Mouse (Mus musculus): Measurements from ENCODE around the gene Mtfp1. TPM values are rescaled to one million over a fixed set of nuclear protein-coding genes. Genes with fewer than 3 reads are reported as not detected.

Gene Mtfp1
- polyA plus RNA-seq (2014; fragmentation: Illumina TruSeq; extraction: RNeasy Lipid Tissue Mini Kit (QIAGEN cat#74804); ENCODE audit: low read depth, low replicate concordance), result 7.8 TPM

GRCm38 (mm10) chr11:4095171-4096053, at the start of gene Mtfp1:
Mtfp1 (minus strand) TSS chr11:4095445.

DNA sequence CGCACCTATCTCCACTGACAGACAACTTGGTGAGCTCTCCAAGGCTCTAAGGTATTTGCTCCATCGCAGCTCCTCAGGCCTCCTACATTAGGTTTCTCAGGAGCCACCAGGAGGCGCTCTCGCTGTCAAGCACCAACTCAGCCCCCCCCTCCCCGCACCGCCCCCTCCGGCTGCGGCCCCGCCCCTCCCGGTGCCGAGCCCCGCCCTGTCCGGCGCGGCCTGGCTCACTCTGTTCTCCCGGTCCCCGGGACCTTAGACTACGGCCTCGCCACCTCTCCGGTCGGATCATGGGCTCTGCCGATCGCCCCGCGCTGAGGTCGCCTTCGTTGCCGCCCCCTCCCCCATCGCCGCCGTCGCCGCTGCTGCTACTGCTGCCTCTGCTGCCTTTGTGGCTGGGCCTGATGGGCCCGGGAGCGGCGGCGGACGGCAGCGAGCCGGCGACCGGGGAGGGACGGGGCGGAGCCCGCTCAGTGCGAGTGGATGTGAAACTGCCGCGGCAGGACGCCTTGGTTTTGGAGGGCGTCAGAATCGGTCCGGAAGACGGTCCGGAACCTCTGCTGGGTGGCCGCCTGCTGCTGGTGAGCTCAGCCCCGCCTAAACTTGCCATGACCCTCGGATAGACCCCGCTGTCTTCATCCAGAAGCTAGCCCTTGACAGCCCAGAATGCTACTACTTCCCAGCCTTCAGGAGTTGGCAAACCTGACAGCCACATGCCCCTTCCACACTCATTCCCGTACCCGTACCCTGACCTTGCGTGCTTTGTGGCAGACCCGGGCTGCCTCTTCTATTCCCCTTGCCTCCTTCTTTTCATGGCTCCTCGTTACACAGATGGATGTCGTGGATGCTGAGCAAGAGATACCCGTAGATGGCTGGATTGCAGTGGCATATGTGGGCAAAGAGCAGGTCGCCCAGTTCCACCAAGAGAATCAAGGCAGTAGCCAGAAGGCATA, 40.0 kb upstream of the Mtfp1 start, which contains the start of gene Rnf215:
Rnf215 (plus strand) TSS at position 217 of the 950 bp plus-strand sequence.

DNA sequence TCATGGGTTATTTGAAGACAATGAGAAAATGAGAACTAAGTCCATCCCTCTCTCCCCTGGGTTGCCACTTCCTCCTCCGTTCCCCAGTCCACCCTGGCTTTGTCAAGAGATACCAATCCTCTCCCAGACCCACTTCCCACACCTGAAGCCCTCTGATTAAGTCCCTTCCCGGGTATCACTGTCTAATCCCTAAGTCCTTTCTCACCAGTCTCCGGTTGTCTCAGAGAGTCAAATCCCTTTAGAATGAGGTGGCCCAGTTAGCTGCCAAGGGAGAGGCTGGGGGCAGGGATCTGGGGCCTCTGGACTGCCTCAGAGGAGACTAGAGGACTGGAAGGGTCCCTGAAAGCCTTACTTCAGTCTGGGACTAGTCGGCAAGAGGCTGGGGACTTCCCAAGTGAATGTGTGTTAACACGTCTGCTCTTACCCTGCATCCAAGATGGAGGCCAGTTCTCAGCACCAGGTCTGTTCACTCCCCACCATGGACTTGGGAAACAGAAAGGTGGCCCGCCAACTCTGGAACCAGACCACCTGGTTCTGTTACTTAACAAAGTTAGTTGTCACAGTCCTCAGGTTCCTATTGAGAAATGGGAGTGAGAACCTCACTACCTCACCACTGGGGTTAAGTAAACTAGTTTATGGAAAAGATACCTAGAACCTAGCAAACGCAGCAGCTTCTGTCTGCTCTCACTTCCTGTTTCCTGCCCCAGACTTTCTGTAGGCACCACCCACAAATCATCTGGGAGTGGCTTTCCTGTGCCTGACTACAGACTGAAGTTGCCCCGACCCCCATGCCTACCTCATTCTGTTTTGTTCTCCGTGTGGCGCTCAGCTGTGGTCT, 27.7 kb upstream of the Mtfp1 start, which contains the start of gene Sec14l2:
Sec14l2 (minus strand) TSS at position 674 of the 838 bp plus-strand sequence.

GRCm38 (mm10) chr11:4064627-4065122, 30.6 kb downstream of the Mtfp1 start, which contains the start of gene Sec14l3:
Sec14l3 (plus strand) TSS chr11:4064841.

Other genes starting within 250 kb of the Mtfp1 start
- 18.7 TPM for gene Osbp2, start 231.5 kb downstream of the Mtfp1 start, polyA plus RNA-seq (2014; fragmentation: Illumina TruSeq; extraction: RNeasy Lipid Tissue Mini Kit (QIAGEN cat#74804); ENCODE audit: low read depth, low replicate concordance)
- gene 4921536K21Rik, start 200.3 kb downstream of the Mtfp1 start, polyA plus RNA-seq (2014; fragmentation: Illumina TruSeq; extraction: RNeasy Lipid Tissue Mini Kit (QIAGEN cat#74804); ENCODE audit: low read depth, low replicate concordance), result 3.8 TPM
- gene Dusp18, start 200.2 kb downstream of the Mtfp1 start, polyA plus RNA-seq (2014; fragmentation: Illumina TruSeq; extraction: RNeasy Lipid Tissue Mini Kit (QIAGEN cat#74804); ENCODE audit: low read depth, low replicate concordance), result 10.4 TPM
- 8.2 TPM for gene Slc35e4, start 180.8 kb downstream of the Mtfp1 start, polyA plus RNA-seq (2014; fragmentation: Illumina TruSeq; extraction: RNeasy Lipid Tissue Mini Kit (QIAGEN cat#74804); ENCODE audit: low read depth, low replicate concordance)
- gene Tcn2, start 163.3 kb downstream of the Mtfp1 start, polyA plus RNA-seq (2014; fragmentation: Illumina TruSeq; extraction: RNeasy Lipid Tissue Mini Kit (QIAGEN cat#74804); ENCODE audit: low read depth, low replicate concordance), result 96.0 TPM
- 32.2 TPM for gene Pes1, start 131.5 kb downstream of the Mtfp1 start, polyA plus RNA-seq (2014; fragmentation: Illumina TruSeq; extraction: RNeasy Lipid Tissue Mini Kit (QIAGEN cat#74804); ENCODE audit: low read depth, low replicate concordance)
- gene 4930556J24Rik, start 118.7 kb downstream of the Mtfp1 start, polyA plus RNA-seq (2014; fragmentation: Illumina TruSeq; extraction: RNeasy Lipid Tissue Mini Kit (QIAGEN cat#74804); ENCODE audit: low read depth, low replicate concordance), result not detected
- gene Gal3st1, start 111.8 kb downstream of the Mtfp1 start, polyA plus RNA-seq (2014; fragmentation: Illumina TruSeq; extraction: RNeasy Lipid Tissue Mini Kit (QIAGEN cat#74804); ENCODE audit: low read depth, low replicate concordance), result 0.57 TPM
- 4.6 TPM for gene Sec14l4, start 64.0 kb downstream of the Mtfp1 start, polyA plus RNA-seq (2014; fragmentation: Illumina TruSeq; extraction: RNeasy Lipid Tissue Mini Kit (QIAGEN cat#74804); ENCODE audit: low read depth, low replicate concordance)
- gene Sec14l3, start 30.6 kb downstream of the Mtfp1 start, polyA plus RNA-seq (2014; fragmentation: Illumina TruSeq; extraction: RNeasy Lipid Tissue Mini Kit (QIAGEN cat#74804); ENCODE audit: low read depth, low replicate concordance), result 0.29 TPM
- gene Sec14l2, start 28.0 kb upstream of the Mtfp1 start, polyA plus RNA-seq (2014; fragmentation: Illumina TruSeq; extraction: RNeasy Lipid Tissue Mini Kit (QIAGEN cat#74804); ENCODE audit: low read depth, low replicate concordance), result 18.2 TPM
- gene Rnf215, start 39.8 kb upstream of the Mtfp1 start, polyA plus RNA-seq (2014; fragmentation: Illumina TruSeq; extraction: RNeasy Lipid Tissue Mini Kit (QIAGEN cat#74804); ENCODE audit: low read depth, low replicate concordance), result 19.0 TPM
- gene Ccdc157, start 64.8 kb upstream of the Mtfp1 start, polyA plus RNA-seq (2014; fragmentation: Illumina TruSeq; extraction: RNeasy Lipid Tissue Mini Kit (QIAGEN cat#74804); ENCODE audit: low read depth, low replicate concordance), result 11.7 TPM
- 21.6 TPM for gene Sf3a1, start 64.9 kb upstream of the Mtfp1 start, polyA plus RNA-seq (2014; fragmentation: Illumina TruSeq; extraction: RNeasy Lipid Tissue Mini Kit (QIAGEN cat#74804); ENCODE audit: low read depth, low replicate concordance)
- gene Tbc1d10a, start 91.3 kb upstream of the Mtfp1 start, polyA plus RNA-seq (2014; fragmentation: Illumina TruSeq; extraction: RNeasy Lipid Tissue Mini Kit (QIAGEN cat#74804); ENCODE audit: low read depth, low replicate concordance), result 28.6 TPM
- gene Castor1, start 122.8 kb upstream of the Mtfp1 start, polyA plus RNA-seq (2014; fragmentation: Illumina TruSeq; extraction: RNeasy Lipid Tissue Mini Kit (QIAGEN cat#74804); ENCODE audit: low read depth, low replicate concordance), result 10.4 TPM
- gene Osm, start 141.0 kb upstream of the Mtfp1 start, polyA plus RNA-seq (2014; fragmentation: Illumina TruSeq; extraction: RNeasy Lipid Tissue Mini Kit (QIAGEN cat#74804); ENCODE audit: low read depth, low replicate concordance), result 0.30 TPM
- 2.0 TPM for gene Lif, start 162.1 kb upstream of the Mtfp1 start, polyA plus RNA-seq (2014; fragmentation: Illumina TruSeq; extraction: RNeasy Lipid Tissue Mini Kit (QIAGEN cat#74804); ENCODE audit: low read depth, low replicate concordance)

Measured in adipose tissue, adult 10 weeks (tissue).